Mouse (Mus musculus): ENCODE measurements at regions not wholly inside any gene's neighbourhood (a gene's known extent, or its start where the extent isn't known, plus 50 kb on each side); places are given as distances from the start of the nearest gene placed in this dataset.
A peak's percentile ranks its signal among the peaks of the same experiment; 100 is the strongest.

DNA sequence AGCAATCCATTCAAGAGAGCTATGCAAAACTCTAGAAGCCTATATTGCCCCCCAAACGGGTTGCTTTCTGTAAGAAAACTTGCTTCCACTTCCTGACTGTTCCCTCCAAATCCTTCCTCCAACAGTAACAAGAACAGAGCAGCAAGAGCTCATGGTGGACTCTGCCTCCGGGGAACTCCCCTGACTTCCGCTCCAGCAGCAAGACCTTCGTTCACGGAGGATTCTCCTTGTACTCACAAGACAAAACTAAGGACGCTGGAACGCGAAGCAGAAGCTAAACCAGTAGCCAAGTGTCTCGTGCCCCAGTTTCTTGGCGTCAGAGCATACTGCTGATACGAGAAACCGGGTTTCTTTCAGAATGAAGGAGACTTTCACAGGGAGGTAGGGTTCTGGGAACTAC lies 50.7 kb downstream of the H2al2a start:
- DNase-seq (ENCODE audit: low read depth, low spot score): peak; percentile 69

DNA sequence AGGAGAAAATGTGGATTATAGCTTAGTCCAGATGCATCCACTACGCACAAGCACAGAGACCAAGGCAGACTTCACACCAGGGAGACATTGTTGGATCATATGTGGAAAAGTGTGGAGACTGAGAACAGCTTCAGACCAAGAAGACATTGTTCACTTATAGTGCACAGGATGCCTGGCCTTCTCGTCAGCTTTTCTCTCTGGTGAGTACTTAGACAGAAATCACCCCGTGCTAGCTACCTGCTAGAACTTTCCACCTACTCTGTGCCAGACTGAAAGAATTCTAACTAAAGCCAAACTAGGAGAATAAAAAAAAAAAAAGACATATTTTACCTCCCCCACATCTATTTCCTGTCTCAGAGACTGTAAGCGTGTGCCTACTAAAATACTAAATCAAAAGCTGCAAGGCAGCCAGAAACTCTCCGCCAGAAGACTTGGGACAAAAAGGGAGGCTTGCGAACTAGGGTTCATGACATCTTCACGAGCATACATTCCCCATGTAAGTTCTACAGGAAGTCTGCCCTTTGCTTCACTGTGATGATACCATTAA lies 51.3 kb downstream of the H2al2a start:
- DNase-seq (ENCODE audit: low read depth, low spot score): no peak

DNA sequence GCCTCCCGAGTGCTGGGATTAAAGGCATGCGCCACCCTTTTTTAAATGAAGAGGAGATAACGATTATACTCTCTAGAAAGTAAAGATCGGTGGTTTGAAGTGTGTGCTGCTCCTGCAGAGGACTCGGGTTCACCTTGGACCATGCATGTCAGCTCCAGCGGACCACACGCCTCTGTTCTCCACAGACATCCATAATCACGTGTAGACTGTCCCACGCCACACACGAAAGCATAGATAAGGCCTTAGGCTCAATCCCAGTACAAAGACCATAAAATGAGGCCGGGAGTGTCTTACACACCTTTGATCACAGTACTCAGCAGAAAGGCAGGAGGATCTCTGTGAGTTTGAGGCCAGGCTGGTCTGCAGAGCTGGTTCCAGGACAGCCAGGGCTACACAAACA lies 53.3 kb downstream of the H2al2a start:
- DNase-seq (ENCODE audit: low read depth, low spot score): peak; percentile 79

DNA sequence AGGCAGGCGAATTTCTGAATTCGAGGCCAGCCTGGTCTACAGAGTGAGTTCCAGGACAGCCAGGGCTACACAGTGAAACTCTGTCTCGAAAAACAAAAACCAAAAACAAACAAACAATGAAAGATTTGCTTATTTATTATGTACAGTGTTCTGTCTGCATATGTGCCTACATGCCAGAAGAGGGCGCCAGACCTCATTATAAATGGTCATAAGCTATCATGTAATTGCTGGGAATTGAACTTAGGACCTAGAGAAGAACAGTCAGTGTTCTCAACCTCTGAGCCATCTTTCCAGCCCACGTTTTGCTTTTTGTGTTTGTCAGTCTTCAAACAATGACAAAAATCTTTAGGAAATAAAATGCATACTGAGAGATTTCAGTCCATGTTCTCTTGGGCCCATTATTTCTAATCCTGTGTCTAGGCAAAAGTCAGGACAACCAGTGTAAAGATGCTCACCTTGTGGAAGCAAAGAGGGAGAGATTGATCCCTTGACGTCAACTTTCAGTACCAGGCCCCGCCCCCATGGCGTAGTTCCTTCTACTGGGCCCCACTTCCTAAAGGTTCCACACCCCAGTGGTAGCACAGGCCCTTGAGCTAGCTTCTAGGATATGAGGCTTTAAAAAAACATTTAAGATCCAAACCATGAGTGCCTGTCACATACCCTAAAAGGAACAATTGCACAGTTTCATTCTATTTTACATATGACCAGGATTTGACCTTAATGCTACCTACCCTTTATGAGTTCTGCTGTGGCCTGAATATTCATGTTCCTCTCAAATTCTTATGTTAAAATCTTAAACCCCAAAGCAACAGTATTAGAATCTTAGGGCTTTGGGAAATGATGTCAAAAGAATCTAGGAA lies 54.0 kb downstream of the H2al2a start:
- DNase-seq (ENCODE audit: low read depth, low spot score): peak; percentile 99

DNA sequence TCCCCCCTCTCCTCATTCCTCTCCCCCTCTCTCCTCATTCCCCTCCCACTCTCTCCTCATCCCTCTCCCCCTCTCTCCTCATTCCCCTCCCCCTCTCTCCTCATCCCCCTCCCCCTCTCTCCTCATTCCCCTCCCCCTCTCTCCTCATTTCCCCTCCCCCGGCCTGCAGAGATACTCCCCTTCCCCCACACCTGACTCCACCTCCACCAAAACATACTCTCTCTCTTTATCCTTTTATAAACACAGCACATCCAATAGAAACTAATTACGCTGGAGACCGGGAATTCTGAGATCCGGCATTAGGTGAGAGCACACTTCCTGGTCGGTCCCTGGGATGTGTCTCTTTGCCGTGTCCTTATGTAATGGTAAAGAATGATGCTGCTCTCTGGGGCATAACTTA lies 54.8 kb downstream of the H2al2a start:
- DNase-seq (ENCODE audit: low read depth, low spot score): peak; percentile 84

DNA sequence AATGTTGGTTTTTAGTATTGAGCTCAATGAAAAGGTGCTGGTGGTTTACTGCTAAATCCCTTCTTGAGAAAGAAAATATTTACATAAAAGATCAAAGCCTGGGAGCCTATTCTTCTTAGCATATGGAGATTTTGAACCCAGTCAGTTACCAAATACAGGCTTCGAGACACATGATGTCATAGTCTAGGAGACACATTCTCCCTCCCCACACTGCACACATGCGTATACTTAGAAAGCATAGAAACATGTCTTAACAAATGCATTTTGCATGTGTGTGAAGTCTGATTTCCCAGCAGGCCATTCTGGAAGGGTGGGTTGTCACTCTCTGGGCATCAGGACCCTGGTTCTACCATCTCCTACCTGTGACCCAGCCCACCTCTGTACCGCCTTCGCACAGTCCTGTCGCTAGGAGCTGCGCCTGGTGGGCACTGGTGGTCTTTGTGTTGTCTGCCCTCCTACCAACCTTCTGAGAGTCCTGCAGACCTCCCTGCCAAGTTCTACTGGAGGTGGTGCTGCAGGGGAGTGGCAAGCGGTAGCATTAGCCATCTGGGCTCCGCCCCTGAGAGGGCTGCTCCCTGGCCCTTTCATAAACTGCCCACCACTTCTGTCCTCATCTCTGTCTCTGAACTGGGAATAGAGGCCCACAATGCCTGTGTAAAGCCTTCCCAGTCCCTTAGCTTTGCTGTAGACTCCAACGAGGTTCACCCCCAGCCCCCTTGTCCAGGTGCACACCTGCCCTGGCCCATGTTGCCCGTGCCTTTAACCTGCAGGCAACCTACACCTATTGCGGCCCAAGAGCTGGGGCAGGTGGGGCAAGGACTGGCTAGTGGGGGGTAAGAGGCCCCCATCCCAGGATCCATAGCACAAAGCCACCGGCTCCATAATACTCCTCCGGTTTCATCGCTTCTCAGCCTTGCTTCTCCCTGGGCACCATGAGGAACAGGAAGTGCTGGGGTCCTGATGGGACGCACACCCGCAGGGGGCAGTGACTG lies 56.6 kb downstream of the H2al2a start:
- peak; percentile 57 for DNase-seq (ENCODE audit: low read depth, low spot score)

DNA sequence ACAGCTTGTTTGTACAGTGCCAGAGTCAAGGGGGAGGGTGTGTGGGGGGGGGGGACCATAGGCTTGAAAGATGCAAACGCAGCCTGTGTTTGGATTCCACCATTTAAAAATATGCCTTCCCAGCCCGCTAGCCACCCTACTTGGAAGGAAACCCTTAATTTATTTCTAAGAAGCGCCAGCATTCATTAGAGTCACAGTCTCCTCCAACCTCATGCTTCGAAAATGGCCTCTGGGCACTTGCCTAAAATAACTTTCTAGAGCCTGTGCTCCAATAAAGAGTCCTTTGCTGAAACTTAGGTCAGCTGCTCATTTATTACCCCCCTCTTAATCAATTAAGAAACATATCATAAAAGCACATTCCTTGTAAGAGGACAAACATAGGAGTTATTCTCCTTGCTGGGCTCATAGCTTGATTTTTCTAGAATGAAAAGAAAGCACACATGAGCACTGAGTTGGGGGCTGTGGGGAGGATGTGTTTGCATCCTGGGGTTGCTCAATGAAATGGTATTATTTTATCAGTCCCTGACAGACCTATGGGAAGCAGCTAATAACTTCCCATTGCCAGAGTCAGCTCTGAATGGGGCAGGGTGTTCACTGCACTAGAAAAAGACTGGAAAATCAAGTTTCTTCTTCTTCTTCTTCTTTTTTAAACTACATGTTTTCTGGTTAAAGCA lies 57.4 kb downstream of the H2al2a start:
- DNase-seq (ENCODE audit: low read depth, low spot score): no peak

DNA sequence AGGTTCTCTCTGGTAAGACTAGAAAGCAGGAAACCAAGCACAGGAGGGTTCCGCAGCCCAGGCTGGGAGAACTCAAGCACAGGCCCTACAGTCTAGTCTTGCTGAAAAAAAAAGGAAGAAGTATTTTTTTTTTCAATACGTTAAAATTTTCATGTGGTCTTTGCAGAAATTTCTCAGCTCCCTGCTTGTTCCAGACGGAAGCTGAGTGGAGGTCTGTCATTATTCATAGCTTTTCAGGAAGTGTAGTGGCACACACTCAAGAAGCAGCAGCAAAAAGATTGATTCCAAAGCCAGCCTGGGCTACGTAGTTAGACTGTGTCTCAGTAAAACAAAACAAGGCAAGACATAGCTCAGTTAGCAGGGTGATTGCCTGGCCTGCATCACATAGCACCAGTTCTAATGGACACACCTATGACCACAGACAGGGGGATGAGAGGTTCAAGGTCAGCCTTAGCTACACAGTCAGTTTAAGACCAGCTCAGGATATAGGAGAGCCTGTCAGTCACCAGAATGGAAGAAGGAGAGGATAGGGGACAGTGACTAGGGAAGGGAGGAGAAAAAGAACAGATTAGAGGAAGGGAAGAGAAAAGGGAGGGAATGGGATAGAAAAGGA lies 60.1 kb downstream of the H2al2a start:
- peak; percentile 61 for DNase-seq (ENCODE audit: low read depth, low spot score)

DNA sequence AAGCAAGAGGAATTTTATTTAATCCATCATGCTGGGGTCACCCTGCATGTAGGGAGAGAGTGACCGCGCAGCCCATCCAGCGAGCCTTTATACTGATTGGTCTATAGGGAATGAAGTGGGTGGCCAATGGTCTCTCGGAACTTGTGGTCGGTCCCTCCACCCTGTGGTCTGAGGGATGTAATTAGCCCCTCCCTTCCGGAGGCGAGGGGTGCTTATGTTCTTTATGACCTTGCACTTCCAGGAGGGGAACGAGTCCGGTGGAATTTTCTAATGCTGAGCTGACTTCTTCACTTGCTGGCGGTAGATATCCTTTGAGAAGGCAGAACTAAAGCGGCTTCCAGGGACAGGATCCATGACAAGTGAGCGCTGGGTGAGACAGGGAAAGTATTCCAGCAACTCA lies 60.8 kb downstream of the H2al2a start:
- peak; percentile 96 for DNase-seq (ENCODE audit: low read depth, low spot score)

DNA sequence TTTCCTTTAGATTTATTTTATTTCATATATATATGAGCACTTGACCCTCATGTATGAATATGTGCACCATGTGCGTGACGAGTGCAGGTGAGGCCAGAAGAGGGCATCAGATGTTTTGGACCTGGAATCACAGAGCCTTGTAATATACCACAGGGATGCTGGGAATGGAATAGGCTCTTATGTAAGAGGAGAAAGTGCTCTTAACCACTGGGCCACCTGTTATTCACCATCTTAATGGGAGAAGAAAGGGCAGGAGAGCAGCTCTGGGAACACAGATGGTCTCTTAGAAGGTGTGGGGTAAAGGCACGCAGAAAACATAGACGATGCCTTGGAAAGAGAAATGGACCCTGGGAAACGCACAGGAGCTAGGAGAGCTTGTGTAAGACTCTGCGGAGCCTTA lies 61.3 kb downstream of the H2al2a start:
- peak; percentile 87 for DNase-seq (ENCODE audit: low read depth, low spot score)

DNA sequence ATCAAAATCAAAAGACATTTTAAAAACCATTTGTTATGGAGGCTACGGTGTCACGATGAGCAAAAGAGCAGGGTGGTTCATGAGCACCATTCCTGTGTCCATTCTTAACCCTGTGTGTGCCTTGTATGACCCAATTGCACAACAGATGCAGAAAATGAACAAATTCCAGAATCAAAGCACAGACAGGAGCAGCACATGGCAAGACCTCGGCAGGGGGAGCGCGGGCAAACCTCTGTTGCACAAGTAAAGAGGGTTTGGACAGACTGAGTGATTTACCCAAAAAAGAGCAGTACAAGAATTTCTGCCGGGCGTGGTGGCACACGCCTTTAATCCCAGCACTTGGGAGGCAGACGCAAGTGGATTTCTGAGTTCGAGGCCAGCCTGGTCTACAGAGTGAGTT lies 62.1 kb downstream of the H2al2a start:
- peak; percentile 57 for DNase-seq (ENCODE audit: low read depth, low spot score)

DNA sequence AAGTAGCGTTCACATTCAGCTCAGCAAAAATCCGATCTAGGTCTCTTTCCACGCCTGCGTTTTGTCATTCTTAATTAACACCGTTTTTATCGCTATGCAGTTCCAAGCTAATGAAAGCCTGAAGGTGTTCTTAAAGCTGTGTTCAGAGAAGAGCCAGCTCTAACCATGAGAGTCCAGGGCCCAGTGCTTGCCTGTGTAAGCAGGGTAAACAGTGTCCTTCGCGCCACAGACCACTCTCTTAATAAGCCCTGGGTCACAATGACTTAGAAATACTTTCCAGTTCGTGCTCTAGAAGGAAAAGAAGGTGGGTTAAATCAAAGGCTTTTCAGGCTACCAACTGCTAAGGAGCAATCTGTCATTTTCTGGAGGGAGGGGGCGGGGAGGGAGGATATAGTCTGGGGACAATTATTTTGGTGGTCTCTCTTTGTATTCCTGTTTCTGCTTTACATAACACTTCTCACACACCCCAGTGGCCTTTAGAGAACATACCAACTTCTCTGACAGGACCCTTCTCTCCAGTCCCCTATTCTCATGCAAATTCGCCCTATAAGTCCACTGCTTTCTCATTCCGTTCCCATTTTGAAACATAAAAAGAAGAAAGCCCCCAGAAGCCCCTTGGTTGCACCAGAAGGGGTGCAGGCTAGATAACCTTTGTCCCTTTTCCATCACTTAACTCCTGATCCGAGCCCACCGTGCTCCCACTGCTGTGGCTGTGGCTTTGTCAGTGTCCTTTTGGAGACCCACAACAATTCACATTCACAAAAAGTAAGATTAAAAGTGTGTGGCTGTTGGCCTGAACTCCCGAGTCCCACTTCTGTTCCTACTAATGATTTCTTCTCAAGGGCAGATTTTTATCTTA lies 63.6 kb downstream of the H2al2a start:
- peak; percentile 93 for DNase-seq (ENCODE audit: low read depth, low spot score)

DNA sequence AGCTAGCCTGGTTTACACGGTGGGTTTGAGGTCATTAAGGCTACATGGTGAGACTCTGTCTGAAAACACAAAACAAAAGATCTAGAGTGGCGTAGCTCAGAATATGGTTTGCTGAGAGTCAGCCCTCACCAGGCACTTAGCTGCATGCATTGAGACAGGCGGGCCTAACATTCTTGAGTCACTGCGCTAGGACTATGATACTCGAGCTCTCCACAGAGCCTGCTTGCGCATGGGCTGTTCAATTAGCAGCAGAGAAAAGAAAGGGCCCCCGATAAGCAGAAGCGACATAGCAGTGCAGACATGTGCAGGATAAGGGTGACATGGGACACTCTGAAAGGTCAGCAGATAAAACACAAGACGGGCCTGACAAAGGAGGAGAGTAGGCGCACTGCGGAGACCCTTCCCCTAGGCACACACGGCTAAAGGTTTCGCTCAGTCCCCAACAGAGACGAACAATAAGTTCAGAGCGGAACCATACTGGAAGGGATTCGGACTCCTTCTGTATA lies 64.3 kb downstream of the H2al2a start:
- DNase-seq (ENCODE audit: low read depth, low spot score): peak; percentile 80

DNA sequence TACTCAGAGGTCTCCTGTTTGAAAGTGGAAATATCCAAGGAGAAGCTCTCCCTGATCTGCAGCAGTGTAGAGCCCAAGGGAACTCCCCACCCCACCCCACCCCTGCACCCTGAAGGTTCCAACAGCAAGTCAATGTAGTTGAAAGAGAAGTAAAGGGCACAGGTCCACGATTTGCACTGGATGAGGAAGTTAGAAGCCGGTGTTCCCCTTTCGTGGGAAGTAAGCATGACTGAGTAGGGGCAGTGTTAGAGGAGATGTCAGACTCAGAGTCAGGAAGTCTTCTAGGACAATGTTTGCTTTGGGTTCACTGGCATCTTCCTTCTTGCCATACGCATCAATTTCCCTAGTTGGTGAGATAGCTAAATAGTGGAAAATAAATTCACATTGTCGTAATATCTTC lies 64.9 kb downstream of the H2al2a start:
- DNase-seq (ENCODE audit: low read depth, low spot score): no peak

DNA sequence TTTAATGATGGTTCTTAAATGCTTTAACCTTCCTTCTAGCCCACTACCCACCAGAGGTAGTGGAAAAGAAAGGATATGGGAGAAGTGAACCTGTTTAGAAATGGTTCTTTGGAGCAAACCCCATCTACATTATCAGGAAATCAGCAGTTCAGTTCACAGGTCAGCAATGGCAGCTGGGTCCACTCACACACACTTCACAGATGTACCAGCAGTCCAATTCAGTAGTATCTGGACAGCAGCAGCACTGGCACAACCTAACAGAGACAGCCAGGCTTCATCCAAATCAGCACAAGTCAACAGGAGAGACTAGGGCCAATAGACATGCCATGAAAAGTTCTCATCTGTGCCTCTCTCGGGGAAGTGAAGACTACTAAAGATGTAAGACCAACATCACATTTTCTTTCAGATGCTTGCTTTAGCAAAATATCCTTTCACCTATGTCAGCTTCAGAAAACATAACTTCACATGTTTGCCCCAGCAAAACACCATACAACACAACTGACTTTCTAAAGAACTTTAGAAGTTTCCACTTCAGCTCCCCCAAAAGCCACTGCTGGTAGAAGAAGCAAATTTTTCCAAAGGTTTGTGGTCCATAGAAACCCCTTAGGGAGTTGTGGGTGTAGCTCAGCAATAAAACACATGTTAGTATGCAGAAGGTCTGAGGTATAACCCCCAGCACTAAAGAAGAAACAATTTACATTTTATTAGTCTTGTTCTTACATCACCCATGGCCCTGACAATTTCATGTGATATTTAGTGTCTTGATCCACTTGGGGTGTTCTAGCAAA lies 77.7 kb downstream of the H2al2a start:
- DNase-seq (ENCODE audit: low read depth, low spot score): no peak

DNA sequence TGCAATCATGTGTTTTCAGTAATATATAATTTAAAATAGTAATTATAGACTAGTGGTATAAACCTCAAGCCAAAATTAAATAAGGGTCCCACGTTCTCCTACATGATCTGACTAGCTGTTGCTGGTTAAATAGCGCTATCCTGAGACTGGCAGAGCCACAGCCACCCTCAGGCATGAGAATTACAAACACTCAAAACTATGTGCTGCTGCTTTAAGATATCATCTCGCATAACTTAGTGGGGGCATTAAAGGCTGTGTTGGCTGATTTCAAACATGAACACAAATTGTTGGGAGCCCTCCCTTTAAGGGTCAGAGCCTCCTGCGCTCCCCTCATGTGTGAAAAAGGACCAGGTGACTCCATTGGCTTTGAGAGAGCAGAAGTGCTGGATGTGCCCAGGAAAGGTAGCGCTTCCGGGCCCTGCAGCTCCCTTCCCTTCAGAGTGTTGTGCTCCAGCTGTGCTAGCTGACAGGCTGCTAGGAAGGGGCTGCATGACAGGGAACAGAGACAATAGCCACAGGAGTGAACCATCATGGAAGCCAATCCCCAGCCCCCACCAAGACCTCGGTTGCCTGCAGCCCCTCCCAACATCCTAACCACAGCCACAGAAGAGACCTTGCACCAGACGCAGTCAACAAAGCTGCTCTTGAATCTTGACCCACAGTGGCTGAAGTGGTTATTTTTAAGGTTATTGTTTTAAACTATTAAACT lies 79.4 kb downstream of the H2al2a start:
- peak; percentile 96 for DNase-seq (ENCODE audit: low read depth, low spot score)

DNA sequence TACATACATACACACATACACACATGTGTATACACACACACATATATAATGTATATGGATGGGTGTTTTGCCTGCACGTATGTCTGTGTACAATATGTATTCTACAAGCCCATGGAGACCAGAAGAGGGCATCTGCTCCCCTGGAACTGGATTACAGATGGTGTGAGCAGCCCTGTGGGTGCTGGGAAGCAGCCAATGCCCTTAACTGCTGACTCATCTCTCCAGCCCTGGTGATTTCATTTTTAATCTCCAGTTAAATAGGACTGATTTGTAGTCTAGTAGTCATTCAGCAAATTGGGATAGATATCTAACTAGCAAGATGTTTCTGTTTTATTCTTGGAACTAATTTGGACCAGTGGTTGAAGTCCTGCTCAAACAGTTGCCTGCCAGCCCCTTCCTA lies 94.1 kb downstream of the H2al2a start:
- no peak for DNase-seq (ENCODE audit: low read depth, low spot score)

DNA sequence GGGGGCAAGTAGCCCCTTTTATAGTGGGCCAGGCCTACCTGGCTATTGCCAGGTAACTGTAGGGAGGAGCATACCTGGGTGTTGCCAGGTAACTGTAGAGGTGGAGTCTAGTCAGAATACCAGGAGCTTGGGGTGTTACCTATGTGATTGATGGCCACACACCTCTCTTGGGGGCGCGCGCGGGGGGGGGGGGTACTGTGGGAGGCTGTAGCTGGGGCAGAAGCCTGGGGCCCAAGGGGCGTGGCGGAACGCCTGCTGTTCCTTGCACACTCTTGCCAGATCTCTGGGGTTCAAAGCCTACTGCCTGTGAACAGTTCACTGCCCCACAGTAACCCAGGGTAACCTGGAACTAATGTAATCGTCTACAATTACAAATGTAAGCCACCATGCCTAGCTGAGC lies 96.6 kb downstream of the H2al2a start:
- DNase-seq (ENCODE audit: low read depth, low spot score): peak; percentile 62

DNA sequence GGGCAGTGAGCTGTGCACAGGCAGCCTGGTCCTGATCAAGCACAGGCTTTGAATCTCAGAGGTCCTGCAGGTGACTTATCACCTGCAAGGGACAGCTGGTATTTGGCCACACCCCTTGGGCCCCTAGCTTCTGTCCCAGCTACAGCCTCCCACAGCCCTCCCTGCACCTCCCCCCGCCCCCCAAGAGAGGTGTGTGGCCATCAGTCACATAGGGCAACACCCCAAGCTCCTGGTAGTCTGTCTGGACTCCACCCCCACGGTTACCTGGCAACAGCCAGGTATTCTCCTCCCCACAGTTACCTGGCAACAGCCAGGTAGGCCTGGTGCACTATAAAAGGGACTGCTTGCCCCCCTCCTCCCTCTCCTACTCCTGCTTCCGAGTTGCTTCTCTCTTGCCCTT lies 98.0 kb downstream of the H2al2a start:
- peak; percentile 85 for DNase-seq (ENCODE audit: low read depth, low spot score)
